Mouse (Mus musculus): ENCODE data around the gene Sh2d2a. TPM values are rescaled to one million over a fixed set of nuclear protein-coding genes. Genes with fewer than 3 reads are reported as not detected.
"Not testable (repeated sequence)": the region's sequence is repeated elsewhere in the genome, so short reads cannot be mapped to it uniquely, and the experiment has no call there.

The Sh2d2a gene
- 0.05 TPM in 1 of 2 replicates, not detected in the other for polyA plus RNA-seq (2015; fragmentation: Nextera tagmentation; extraction: Ambion mirVana)

DNA sequence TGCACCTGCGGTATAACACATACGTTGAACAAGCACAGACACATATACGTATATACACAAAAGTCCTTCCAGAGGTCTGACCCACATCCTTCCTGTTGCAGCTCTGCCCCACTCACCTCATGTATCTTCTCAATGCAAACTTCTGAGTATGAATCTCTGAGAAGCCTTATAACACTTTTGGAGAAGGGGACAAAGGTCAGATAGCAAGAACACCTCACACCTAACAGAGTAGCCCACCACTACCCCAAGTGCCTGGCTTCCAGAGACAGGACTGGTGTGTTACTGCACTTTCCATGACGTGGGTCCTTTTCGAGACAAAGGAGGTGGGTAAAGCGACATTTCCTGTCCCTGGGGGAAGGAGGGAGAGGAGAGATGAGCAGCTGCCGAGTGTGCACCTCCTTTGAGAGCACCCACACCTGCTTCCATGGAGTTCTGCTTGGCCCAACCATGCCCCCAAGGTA is at the start of gene Sh2d2a:
Sh2d2a (plus strand) TSS at position 106 of the 461 bp plus-strand sequence.
- H3K27me3 ChIP-seq, result no peaks in the 10 kb centered on the region

DNA sequence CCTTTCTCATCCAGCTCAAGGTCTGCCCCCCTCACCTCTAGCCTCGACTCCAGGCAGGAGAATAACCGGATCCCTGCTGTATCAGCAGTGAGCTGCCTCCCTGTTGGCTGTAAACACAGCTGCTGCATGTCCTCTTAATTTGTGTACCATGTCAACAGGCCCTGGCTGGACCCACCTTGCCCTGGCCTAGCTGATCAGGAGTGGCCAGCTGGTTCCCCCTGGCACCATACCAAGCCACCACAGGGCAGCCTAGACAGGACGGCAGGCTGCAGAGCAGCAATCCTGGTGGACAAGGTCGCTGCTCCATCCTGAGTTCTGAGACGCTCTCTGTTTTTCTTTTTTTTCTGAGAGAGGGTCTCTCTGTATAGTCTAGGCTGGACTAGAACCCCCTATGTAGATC is 44.9 kb upstream of the Sh2d2a start:
- Histone ChIP-seq H3K9ac (no peak overlapping the region), H3K4me1 (replicated peaks) (peaks cover 14% of the 10 kb centered on the region), H3K4me2 (no peak overlapping the region), H3K36me3 (no peaks in the 10 kb centered on the region), H3K4me3 (no peak overlapping the region), H3K9me3 (no peaks in the 10 kb centered on the region), H3K27ac (replicated peaks) (no peak overlapping the region), H3K27me3 (peaks cover 69% of the 10 kb centered on the region)
- WGBS, result 66% methylated on average over 5 of the region's 5 CpGs
- no peak for ATAC-seq (ENCODE audit: low FRiP score, low read depth)

More for the DNA sequence above, at the start of gene Sh2d2a:
- Histone ChIP-seq H3K4me1 (replicated peaks) (no peaks in the 10 kb centered on the region), H3K27ac (replicated peaks) (no peak within 1 kb of the TSS), H3K4me3 (no peak within 1 kb of the TSS), H3K4me2 (no peak within 1 kb of the TSS), H3K36me3 (no peaks in the 10 kb centered on the region), H3K9ac (no peak within 1 kb of the TSS), H3K9me3 (no peaks in the 10 kb centered on the region)
- WGBS, result 76% methylated on average over 7 of the region's 7 CpGs
- ATAC-seq (ENCODE audit: low FRiP score, low read depth), result no peak

DNA sequence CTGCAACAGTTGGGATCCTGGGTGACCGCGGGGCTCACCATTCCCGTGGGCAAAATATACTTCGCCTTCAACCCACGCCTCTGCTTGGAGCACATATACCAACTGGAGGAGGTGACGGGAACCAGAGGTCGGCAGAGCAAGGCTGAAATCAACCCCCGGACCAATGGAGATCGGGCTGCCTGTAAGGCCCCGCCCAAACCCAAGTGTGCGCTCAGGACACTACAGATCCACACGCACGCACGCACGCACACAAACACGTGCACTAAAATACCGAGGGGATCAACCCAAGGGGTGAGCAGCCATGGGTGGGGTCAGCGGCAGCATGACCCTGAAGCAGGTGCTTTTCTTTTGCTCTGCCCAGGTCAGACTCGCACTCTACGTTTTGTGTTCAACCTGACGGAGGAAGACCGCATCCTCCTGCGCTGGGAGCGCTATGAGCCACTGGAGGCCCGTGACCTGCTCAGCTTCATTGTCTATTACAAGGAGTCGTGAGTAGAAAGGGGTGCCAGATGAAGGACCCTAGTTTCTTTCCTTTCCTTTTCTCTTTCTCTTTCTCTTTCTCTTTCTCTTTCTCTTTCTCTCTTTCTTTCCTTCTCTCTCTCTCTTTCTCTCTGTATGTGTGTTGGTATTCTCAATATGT is 42.4 kb upstream of the Sh2d2a start:
- WGBS, result 5% methylated on average over 26 of the region's 26 CpGs
- H3K27ac ChIP-seq (replicated peaks), result no peak overlapping the region
- H3K4me2 ChIP-seq, result peak overlapping the region; percentile 57
- H3K4me3 ChIP-seq, result peak overlapping the region; percentile 32
- H3K36me3 ChIP-seq, result no peaks in the 10 kb centered on the region
- H3K9ac ChIP-seq, result no peak overlapping the region
- ATAC-seq (ENCODE audit: low FRiP score, low read depth), result 0 out of 2 replicates have a peak, but pooled peaks have one; percentile 17
- peaks cover 77% of the 10 kb centered on the region for H3K27me3 ChIP-seq
- no peaks in the 10 kb centered on the region for H3K9me3 ChIP-seq
- H3K4me1 ChIP-seq (replicated peaks), result peaks cover 8% of the 10 kb centered on the region

DNA sequence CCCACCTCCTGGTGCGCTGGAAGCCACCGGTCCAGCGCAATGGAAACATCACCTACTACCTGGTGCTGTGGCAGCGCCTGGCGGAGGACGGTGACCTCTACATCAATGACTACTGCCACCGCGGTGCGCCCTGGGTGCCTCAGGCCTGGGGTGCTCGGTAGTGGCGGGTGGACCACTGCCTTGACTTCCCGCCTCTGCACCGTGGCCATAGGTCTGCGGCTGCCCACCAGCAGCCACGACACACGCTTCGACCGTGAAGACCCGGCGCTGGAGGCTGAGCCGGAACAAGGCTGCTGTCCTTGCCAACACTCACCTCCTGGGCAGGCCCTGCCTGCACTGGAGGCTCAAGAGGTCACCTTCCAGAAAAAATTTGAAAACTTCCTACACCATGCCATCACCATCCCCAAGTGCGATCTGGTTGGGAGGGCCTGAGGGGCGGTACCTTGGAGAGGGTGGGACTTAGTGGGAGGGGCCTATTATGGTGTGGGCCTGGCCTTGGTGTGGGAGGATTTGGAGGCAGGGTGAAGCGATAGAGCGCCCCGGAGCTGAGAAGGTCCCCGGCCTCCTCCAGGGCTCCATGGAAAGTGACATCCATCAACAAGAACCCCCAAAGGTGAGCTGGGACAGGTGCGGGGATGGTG is 37.1 kb upstream of the Sh2d2a start:
- H3K9ac ChIP-seq, result no peak overlapping the region
- H3K4me3 ChIP-seq, result peak overlapping the region; percentile 22
- WGBS, result 5% methylated on average over 28 of the region's 28 CpGs
- H3K27ac ChIP-seq (replicated peaks), result no peak overlapping the region
- peak; percentile 45; the same call in 1 of the 2 replicates for ATAC-seq (ENCODE audit: low FRiP score, low read depth)
- H3K9me3 ChIP-seq, result no peaks in the 10 kb centered on the region
- peaks cover 66% of the 10 kb centered on the region for H3K27me3 ChIP-seq
- H3K36me3 ChIP-seq, result no peaks in the 10 kb centered on the region
- peaks cover 8% of the 10 kb centered on the region for H3K4me1 ChIP-seq (replicated peaks)
- peak overlapping the region; percentile 45 for H3K4me2 ChIP-seq

DNA sequence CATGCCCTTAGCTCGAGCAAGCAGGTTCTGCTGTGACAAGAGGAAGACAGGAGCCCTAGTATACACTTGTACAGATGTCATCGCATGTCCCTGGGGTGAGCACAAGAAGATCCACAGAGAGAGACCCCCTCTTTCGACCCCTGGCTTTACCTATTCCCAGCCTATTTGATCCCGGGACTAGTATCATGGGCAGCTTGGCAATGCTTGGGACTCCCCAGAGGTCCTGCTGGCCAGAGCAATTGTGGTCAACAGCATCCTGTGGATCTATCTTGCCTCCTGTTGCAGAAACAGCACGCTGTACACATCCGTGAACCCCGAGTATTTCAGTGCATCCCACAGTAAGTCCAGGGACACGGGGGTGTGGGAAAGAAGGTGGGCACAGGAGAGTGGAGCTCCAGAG is 35.3 kb upstream of the Sh2d2a start:
- WGBS, result 88% methylated on average over 8 of the region's 8 CpGs
- Histone ChIP-seq H3K9ac (no peak overlapping the region), H3K9me3 (no peaks in the 10 kb centered on the region), H3K36me3 (no peaks in the 10 kb centered on the region), H3K27me3 (peaks cover 50% of the 10 kb centered on the region), H3K27ac (replicated peaks) (no peak overlapping the region), H3K4me2 (no peak overlapping the region), H3K4me3 (no peak overlapping the region), H3K4me1 (replicated peaks) (peaks cover 8% of the 10 kb centered on the region)
- no peak for ATAC-seq (ENCODE audit: low FRiP score, low read depth)

DNA sequence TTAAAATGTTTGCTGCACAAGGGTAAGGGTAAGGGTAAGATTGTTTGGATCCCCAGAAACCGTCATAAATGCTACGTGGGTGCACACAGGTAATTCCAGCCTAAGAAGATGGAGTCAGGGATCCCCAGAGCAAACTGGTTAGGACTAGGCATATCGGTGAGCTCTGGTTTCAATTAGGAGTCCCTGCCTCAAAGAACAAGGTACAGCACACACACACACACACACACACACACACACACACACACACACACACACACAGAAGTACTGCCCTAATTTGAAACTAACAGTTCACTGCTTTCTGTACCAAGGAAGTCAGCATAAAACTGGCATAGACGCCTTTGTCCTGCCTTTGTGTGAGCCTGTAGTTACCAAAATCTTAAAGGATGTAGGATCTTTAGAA is 34.1 kb upstream of the Sh2d2a start:
- Histone ChIP-seq H3K4me2 (no peak overlapping the region), H3K27ac (replicated peaks) (no peak overlapping the region), H3K4me3 (no peak overlapping the region), H3K27me3 (peaks cover 40% of the 10 kb centered on the region), H3K4me1 (replicated peaks) (peaks cover 8% of the 10 kb centered on the region), H3K9me3 (no peaks in the 10 kb centered on the region), H3K36me3 (no peaks in the 10 kb centered on the region), H3K9ac (no peak overlapping the region)
- 75% methylated on average over 4 of the region's 4 CpGs for WGBS
- no peak for ATAC-seq (ENCODE audit: low FRiP score, low read depth)

DNA sequence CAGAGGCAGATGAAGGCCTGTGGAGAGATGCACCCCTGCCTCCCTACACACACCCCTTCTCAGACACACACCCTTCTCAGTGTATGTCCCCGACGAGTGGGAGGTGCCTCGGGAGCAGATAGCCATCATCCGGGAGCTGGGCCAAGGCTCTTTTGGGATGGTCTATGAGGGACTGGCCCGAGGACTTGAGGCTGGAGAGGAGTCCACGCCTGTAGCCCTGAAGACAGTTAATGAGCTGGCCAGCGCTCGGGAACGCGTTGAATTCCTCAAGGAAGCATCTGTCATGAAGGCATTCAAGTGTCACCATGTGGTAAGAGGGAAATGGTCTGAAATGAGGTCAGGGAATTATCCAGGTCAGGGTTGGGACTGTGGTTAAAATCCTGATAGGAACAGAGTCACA is 33.7 kb upstream of the Sh2d2a start:
- H3K27ac ChIP-seq (replicated peaks), result no peak overlapping the region
- 62% methylated on average over 10 of the region's 10 CpGs for WGBS
- no peak overlapping the region for H3K4me3 ChIP-seq
- H3K27me3 ChIP-seq, result peaks cover 36% of the 10 kb centered on the region
- H3K9me3 ChIP-seq, result no peaks in the 10 kb centered on the region
- no peak overlapping the region for H3K9ac ChIP-seq
- peaks cover 8% of the 10 kb centered on the region for H3K4me1 ChIP-seq (replicated peaks)
- no peak for ATAC-seq (ENCODE audit: low FRiP score, low read depth)
- no peak overlapping the region for H3K4me2 ChIP-seq
- H3K36me3 ChIP-seq, result no peaks in the 10 kb centered on the region

DNA sequence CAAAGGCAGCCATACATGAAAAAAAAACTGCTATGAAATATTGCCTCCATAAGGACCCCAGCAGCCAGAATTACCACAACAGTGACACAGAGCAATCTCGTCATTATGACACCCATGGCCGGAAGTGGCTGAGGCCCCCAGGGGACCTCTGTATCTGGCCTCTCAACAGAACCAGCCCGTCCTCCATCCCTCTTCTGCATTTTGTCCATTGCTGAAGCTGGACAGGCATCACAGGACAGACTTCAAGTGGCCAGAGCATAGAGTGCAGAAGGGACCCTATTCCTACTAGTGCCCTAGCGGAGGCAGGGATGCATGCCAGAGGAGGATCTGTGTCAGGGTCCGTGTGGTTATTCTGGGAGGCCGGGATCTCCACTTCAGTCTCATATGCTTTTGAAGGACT is 30.4 kb upstream of the Sh2d2a start:
- Histone ChIP-seq H3K27ac (replicated peaks) (no peak overlapping the region), H3K9me3 (no peaks in the 10 kb centered on the region), H3K36me3 (no peaks in the 10 kb centered on the region), H3K4me2 (no peak overlapping the region), H3K9ac (no peak overlapping the region), H3K27me3 (peaks cover 4% of the 10 kb centered on the region), H3K4me1 (replicated peaks) (no peaks in the 10 kb centered on the region), H3K4me3 (no peak overlapping the region)
- WGBS, result 59% methylated on average over 6 of the region's 6 CpGs
- peak; percentile 27; the same call in 1 of the 2 replicates for ATAC-seq (ENCODE audit: low FRiP score, low read depth)

DNA sequence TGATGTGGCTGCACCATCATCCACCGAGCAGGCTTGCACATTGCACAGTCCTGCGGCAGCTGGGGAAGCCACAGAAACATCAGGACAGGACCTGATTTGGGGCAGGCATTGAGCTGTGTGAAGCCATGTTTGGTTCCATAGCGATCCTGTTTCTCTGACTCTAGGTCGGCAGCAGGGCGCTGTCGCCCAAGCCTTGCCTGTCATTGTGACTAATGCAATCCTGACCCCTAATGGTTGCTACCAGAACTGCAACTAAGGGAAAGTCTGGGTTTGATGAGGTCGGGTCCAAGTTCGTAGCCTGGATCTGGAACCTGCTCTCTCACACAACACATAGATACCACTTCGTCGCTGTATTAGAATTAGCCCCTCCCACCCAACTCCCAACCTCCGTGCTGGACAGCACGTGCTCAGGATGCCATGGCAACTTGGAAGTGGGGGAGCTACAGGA is 29.9 kb upstream of the Sh2d2a start:
- Histone ChIP-seq H3K9ac (no peak overlapping the region), H3K27ac (replicated peaks) (no peak overlapping the region), H3K36me3 (no peaks in the 10 kb centered on the region), H3K4me2 (no peak overlapping the region), H3K4me1 (replicated peaks) (no peaks in the 10 kb centered on the region), H3K4me3 (no peak overlapping the region), H3K27me3 (no peaks in the 10 kb centered on the region), H3K9me3 (no peaks in the 10 kb centered on the region)
- 7% methylated on average over 12 of the region's 12 CpGs for WGBS
- ATAC-seq (ENCODE audit: low FRiP score, low read depth), result peak; percentile 56; the same call in 1 of the 2 replicates

DNA sequence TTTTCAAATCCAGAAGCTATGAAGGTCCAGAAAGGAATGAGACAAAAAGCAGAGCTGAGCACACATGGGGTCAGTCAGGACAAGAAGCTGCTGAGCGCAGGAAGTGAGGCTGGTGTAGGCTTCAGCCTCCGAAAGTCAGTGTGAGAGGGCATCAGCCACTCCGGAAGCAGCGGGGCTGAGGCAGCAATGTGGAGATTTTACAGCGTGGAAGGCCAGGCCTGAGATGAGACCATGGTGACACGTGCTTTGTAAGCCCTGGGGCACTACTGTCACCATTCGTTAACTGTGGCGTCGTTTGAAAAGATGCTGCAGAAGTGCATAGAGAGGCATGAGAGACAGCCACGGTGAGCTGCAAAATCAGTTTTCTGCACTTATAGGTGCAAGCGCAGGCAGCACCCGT is 28.3 kb upstream of the Sh2d2a start:
- H3K9me3 ChIP-seq, result no peaks in the 10 kb centered on the region
- H3K36me3 ChIP-seq, result no peaks in the 10 kb centered on the region
- H3K4me3 ChIP-seq, result no peak overlapping the region
- no peak for ATAC-seq (ENCODE audit: low FRiP score, low read depth)
- no peak overlapping the region for H3K4me2 ChIP-seq
- H3K9ac ChIP-seq, result no peak overlapping the region
- H3K27me3 ChIP-seq, result no peaks in the 10 kb centered on the region
- H3K4me1 ChIP-seq (replicated peaks), result no peaks in the 10 kb centered on the region
- WGBS, result 52% methylated on average over 12 of the region's 12 CpGs
- no peak overlapping the region for H3K27ac ChIP-seq (replicated peaks)

DNA sequence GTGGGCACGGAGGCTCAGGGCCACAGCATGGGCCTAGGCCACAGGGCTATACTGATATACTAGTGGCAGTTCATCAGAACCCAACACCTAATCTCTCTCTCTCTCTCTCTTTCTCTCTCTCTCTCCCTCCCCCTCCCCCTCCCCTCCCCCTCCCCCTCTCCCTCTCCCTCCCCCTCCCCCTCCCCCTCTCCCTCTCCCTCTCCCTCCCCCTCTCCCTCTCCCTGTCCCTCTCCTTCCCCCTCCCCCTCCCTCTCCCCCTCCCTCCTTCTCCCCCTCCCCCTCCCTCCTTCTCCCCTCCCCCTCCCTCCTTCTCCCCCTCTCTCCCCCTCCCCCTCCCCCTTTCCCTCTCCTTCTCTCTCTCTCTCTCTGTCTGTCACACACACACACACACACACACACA is 22.3 kb upstream of the Sh2d2a start, which contains the start of gene Pear1:
Pear1 (minus strand) TSS at position 101 of the 400 bp plus-strand sequence.
- H3K36me3 ChIP-seq; H3K4me3 ChIP-seq; H3K9ac ChIP-seq; H3K4me1 ChIP-seq (replicated peaks); ATAC-seq (ENCODE audit: low FRiP score, low read depth); H3K4me2 ChIP-seq; H3K27me3 ChIP-seq; H3K9me3 ChIP-seq; H3K27ac ChIP-seq (replicated peaks): not testable (repeated sequence)
- 91% methylated on average over 1 of the region's 1 CpGs for WGBS

DNA sequence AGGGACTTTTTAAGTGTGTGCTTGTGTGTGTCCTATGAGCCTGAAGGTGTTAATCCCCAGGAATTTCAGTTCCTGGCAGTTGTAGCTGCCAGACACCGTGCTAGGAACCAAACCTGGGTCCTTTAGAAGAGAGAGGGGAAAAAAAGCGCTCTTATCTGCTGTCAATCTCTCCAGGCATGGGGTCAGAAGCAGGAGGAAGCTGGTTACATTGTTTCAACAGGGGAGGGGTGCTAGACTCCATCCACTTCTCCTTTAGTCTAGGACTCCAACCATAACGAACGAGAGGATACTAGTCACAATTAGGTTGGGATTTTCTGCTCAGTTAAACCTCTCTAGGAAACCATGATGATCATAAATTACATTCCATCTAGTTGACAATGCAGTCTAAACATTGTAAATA is 18.1 kb upstream of the Sh2d2a start:
- Histone ChIP-seq H3K27me3 (no peaks in the 10 kb centered on the region), H3K36me3 (no peaks in the 10 kb centered on the region), H3K4me3 (no peak overlapping the region), H3K9me3 (no peaks in the 10 kb centered on the region), H3K27ac (replicated peaks) (no peak overlapping the region), H3K4me1 (replicated peaks) (no peaks in the 10 kb centered on the region), H3K4me2 (no peak overlapping the region), H3K9ac (no peak overlapping the region)
- ATAC-seq (ENCODE audit: low FRiP score, low read depth), result no peak
- WGBS, result 53% methylated on average over 4 of the region's 4 CpGs
